Mouse (Mus musculus) limb, embryonic 14.5 days (tissue): ENCODE measurements around the gene Zwint. TPM values are rescaled to one million over a fixed set of nuclear protein-coding genes. Genes with fewer than 3 reads are reported as not detected.

Source experiments
- ATAC-seq: fragments of 200-750 bp; cut with Nextera tagmentation; 2 replicates; pipeline ENCODE4 v1.8.0; 2017; ENCODE audit warnings: low read depth, moderate number of reproducible peaks, moderate TSS enrichment; ENCODE audit not compliant: low FRiP score
- DNase-seq: peaks from one replicate; pipeline ENCODE4 v3.0.0-alpha.2; 2015; ENCODE audit warnings: low spot score
- H3K27ac ChIP-seq: fragments of 300-500 bp; sonication (generic); replicated peaks from 2 replicates; pipeline ENCODE4 v1.5.1; 2014; ENCODE audit warnings: low read depth, mild to moderate bottlenecking, low read length, moderate library complexity, mixed read lengths
- H3K27me3 ChIP-seq: fragments of 300-500 bp; sonication (generic); 2 replicates; pipeline ENCODE4 v1.6.1; 2014; ENCODE audit warnings: low read length, mixed read lengths; ENCODE audit not compliant: control insufficient read depth, insufficient read depth
- H3K36me3 ChIP-seq: fragments of 300-500 bp; sonication (generic); 2 replicates; pipeline ENCODE4 v1.6.1; 2014; ENCODE audit warnings: mild to moderate bottlenecking, low read length, moderate library complexity, mixed read lengths; ENCODE audit not compliant: control insufficient read depth, insufficient read depth
- H3K4me1 ChIP-seq: fragments of 300-500 bp; sonication (generic); 2 replicates; pipeline ENCODE4 v1.6.1; 2014; ENCODE audit warnings: antibody characterized with exemption, low read length, mixed read lengths; ENCODE audit not compliant: control insufficient read depth, insufficient read depth
- H3K4me2 ChIP-seq: fragments of 300-500 bp; sonication (generic); replicated peaks from 2 replicates; pipeline ENCODE4 v1.6.1; 2014; ENCODE audit warnings: low read depth, mild to moderate bottlenecking, low read length, moderate library complexity; ENCODE audit not compliant: severe bottlenecking
- H3K4me3 ChIP-seq: fragments of 300-500 bp; sonication (generic); replicated peaks from 2 replicates; pipeline ENCODE4 v1.5.1; 2014; ENCODE audit warnings: low read length
- H3K9ac ChIP-seq: fragments of 300-500 bp; sonication (generic); 2 replicates; pipeline ENCODE4 v1.6.1; 2014; ENCODE audit warnings: mild to moderate bottlenecking, low read depth, low read length, moderate library complexity; ENCODE audit not compliant: severe bottlenecking
- H3K9me3 ChIP-seq: fragments of 300-500 bp; sonication (generic); 2 replicates; pipeline ENCODE4 v1.6.1; 2016; ENCODE audit warnings: low read length; ENCODE audit not compliant: control insufficient read depth
- POLR2A ChIP-seq: fragments of 200-500 bp; IDR thresholded peaks from 2 replicates; pipeline ENCODE4 v1.8.0; 2012; ENCODE audit warnings: inconsistent platforms, mild to moderate bottlenecking, moderate library complexity, borderline replicate concordance; ENCODE audit not compliant: insufficient read depth, insufficient read length; ENCODE audit errors: extremely low read depth
- WGBS: fragments of 180-500 bp; shearing (Covaris S2); extraction: QIAGEN DNeasy Blood & Tissue Kit; methylation state at CpG from one replicate; pipeline ENCODE4 v1.1.7; 2014; 5-methylcytosine and 5-hydroxymethylcytosine counted together
- polyA plus RNA-seq, 2 experiments: library from polyadenylated mRNA; depleted of rRNA in 1 of 2; stranded (reverse) in 1 of 2; unstranded in 1 of 2; fragments of >200 nt; fragmentation: Nextera tagmentation in 1 of 2; extraction: Ambion mirVana in 1 of 2; gene quantifications; 2 replicates each; pipeline versions ENCODE4 v1.2.1 to v1.2.3; 2012 to 2014

Gene Zwint
- polyA plus RNA-seq, 2 experiments, result 185 to 209 TPM

DNA sequence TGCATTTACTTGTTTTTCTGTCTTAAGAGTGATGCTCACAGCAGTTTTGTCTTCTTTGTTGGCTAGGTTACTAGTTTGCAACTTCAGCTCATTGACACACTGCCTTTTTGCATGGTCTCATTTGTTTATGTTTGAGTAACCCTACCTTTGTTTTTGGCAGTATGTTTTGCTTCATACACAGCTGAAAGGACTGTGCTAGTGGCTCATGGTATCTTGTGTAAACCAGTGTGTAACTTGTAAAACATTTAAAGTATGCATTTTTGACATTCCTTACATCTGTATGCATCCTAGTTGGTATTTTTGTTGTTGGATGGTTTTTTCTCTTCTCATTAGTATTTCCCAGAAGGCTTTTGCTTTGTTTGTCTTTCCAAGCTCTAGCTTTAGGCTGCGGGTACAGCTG, 5.7 kb downstream of the Zwint start:
- TF ChIP-seq POLR2A, result no peak
- Histone ChIP-seq H3K4me2 (no peak overlapping the region), H3K36me3 (peaks cover 71% of the 10 kb centered on the region)

DNA sequence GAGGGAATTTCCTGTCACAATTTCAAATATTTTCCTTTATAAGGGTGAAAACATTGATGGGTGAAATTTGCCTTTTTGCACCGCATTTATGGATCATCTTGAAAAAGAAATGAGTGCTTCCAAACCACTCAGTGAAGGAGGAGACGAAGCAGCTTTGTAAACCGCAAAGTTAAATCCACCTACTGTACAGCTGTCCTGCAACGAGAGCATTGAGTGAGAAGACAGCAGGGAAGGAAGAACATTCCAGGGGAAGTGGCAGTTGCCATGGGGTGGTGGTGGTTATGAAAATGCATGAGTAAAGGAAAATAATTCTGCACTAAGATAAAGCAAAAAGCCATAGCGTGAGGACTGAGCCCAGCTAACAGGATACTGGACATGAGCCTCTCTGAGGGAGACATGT, 13.2 kb downstream of the Zwint start:
- H3K27ac ChIP-seq, result no peak overlapping the region
- 97% methylated on average over 5 of the region's 5 CpGs for WGBS
- no peaks in the 10 kb centered on the region for H3K4me1 ChIP-seq
- no peaks in the 10 kb centered on the region for H3K27me3 ChIP-seq
- H3K4me2 ChIP-seq, result no peak overlapping the region
- H3K9ac ChIP-seq, result no peak overlapping the region
- H3K9me3 ChIP-seq, result no peaks in the 10 kb centered on the region
- TF ChIP-seq POLR2A, result no peak
- DNase-seq (no peak), ATAC-seq (no peak)
- no peak overlapping the region for H3K4me3 ChIP-seq
- H3K36me3 ChIP-seq, result peaks cover 47% of the 10 kb centered on the region

More for the DNA sequence above, 5.7 kb downstream of the Zwint start:
- 94% methylated on average over 1 of the region's 1 CpGs for WGBS
- Histone ChIP-seq H3K27ac (no peak overlapping the region), H3K9me3 (no peaks in the 10 kb centered on the region), H3K27me3 (no peaks in the 10 kb centered on the region), H3K4me1 (peaks cover 8% of the 10 kb centered on the region; the same call in 1 of the 2 replicates), H3K9ac (no peak overlapping the region), H3K4me3 (no peak overlapping the region)
- ATAC-seq (no peak), DNase-seq (no peak)

DNA sequence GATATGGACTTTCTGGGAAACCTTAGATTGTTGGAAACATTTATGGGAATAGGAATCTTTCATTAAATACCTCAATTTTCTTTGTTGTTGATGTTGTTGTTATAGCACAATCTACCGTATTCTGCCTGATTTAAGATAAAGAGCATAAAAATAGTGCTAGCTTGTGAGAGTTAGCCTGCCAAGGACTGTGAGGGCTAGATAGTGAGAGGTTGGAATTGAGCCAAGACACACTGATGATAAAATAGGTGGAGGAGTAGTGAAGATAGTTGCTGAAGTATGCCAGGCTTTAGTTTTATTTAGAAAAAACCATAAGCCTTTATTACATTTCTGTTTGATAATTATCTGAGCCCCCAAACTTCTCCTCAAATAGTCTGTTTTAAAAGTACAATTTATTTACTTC, 14.4 kb downstream of the Zwint start:
- H3K4me3 ChIP-seq, result no peak overlapping the region
- ATAC-seq, result no peak
- DNase-seq, result no peak
- TF ChIP-seq POLR2A, result no peak
- WGBS, result 98% methylated on average over 1 of the region's 1 CpGs
- no peak overlapping the region for H3K27ac ChIP-seq
- no peak overlapping the region for H3K9ac ChIP-seq
- peaks cover 42% of the 10 kb centered on the region for H3K36me3 ChIP-seq
- no peak overlapping the region for H3K4me2 ChIP-seq
- no peaks in the 10 kb centered on the region for H3K4me1 ChIP-seq
- no peaks in the 10 kb centered on the region for H3K27me3 ChIP-seq
- no peaks in the 10 kb centered on the region for H3K9me3 ChIP-seq

DNA sequence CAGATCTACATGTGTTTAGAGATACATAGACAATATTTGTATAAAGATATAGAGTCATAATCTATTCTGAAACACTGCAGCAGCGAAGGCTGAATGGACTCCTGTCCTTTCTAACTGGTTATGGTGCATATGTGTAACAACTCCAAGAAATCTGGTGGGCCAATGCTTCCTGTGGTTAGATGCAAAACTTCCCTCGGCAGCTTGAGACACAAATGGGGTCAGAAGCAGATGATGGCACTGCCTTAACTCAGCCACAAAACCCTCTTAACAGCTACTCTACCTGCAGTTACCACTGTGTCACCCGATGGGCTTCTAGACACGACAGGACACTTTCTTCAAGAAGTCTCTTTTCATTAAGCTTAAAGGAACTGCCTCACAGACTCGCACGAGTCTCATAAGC, 21.3 kb downstream of the Zwint start:
- WGBS, result 92% methylated on average over 6 of the region's 6 CpGs
- peaks cover 11% of the 10 kb centered on the region for H3K36me3 ChIP-seq
- DNase-seq (no peak), ATAC-seq (no peak)
- no peaks in the 10 kb centered on the region for H3K4me1 ChIP-seq
- H3K9me3 ChIP-seq, result no peaks in the 10 kb centered on the region
- no peak overlapping the region for H3K4me3 ChIP-seq
- no peak overlapping the region for H3K4me2 ChIP-seq
- no peak overlapping the region for H3K9ac ChIP-seq
- no peaks in the 10 kb centered on the region for H3K27me3 ChIP-seq
- no peak overlapping the region for H3K27ac ChIP-seq
- TF ChIP-seq POLR2A, result no peak

DNA sequence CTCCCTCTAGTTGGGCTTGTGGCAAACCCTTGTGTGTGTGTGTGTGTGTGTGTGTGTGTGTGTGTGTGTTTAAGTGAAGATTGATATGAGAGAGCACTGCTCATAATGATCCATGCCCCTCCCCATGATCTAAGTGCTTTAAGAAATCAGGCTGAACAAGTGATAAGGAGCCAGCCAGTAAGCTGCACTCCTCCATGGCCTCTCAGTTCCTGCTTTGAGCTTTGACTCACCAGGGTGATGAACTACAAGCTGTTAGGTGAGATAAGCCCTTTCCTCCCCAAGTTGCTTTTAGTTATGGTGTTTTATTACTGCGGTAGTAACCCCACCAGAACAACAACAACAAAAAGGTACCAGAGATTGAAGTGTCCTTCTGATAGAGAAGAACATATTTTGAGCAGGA, 21.9 kb downstream of the Zwint start:
- H3K9ac ChIP-seq, result no peak overlapping the region
- WGBS, result 94% methylated on average over 1 of the region's 1 CpGs
- no peak for ATAC-seq

DNA sequence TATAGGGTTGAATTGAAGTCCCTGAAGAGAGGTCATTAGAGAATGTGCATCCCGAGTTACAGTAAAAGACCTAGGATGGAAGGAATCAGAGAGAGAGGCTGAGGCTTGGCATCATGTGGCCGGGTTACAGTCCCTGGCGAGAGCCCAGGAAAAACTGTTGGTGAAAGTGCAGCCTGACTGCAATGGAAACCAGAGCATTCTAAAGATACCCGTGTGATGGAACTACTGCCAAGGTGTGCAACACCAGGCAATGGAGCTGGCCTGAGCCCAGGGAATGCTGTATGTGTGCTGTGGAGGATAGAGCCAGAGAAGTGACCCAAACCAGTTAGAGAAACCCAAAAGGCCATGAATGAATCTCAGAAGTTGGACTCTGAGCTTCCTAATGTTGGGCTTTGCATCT, 24.4 kb downstream of the Zwint start:
- Histone ChIP-seq H3K4me3 (no peak overlapping the region), H3K4me2 (no peak overlapping the region), H3K4me1 (no peaks in the 10 kb centered on the region), H3K9me3 (no peaks in the 10 kb centered on the region), H3K36me3 (peaks cover 7% of the 10 kb centered on the region), H3K27ac (no peak overlapping the region), H3K27me3 (no peaks in the 10 kb centered on the region), H3K9ac (no peak overlapping the region)
- 82% methylated on average over 4 of the region's 4 CpGs for WGBS
- DNase-seq (no peak), ATAC-seq (no peak)
- TF ChIP-seq POLR2A, result no peak

More for the DNA sequence above, 21.9 kb downstream of the Zwint start:
- TF ChIP-seq POLR2A, result no peak
- Histone ChIP-seq H3K4me2 (no peak overlapping the region), H3K4me3 (no peak overlapping the region), H3K27me3 (no peaks in the 10 kb centered on the region), H3K27ac (no peak overlapping the region), H3K9me3 (no peaks in the 10 kb centered on the region), H3K4me1 (no peaks in the 10 kb centered on the region), H3K36me3 (peaks cover 10% of the 10 kb centered on the region)
- no peak for DNase-seq
